Mouse (Mus musculus): ENCODE measurements around the gene Dkk3. TPM values are rescaled to one million over a fixed set of nuclear protein-coding genes. Genes with fewer than 3 reads are reported as not detected.

The Dkk3 gene
- polyA plus RNA-seq, 1 experiment from 2014 or later: 96.7 TPM

GRCm38 (mm10) chr7:112192237-112192636, 33.4 kb upstream of the Dkk3 start:
- H3K9me3 ChIP-seq (replicated peaks): no peaks in the 10 kb centered on the region
- no peak for ATAC-seq (ENCODE audit: insufficient number of reproducible peaks, low FRiP score)
- no peak overlapping the region for H3K4me2 ChIP-seq
- H3K4me3 ChIP-seq: no peak overlapping the region
- no peaks in the 10 kb centered on the region for H3K27me3 ChIP-seq (replicated peaks)
- H3K27ac ChIP-seq (ENCODE audit: poor library complexity, severe bottlenecking): no peak overlapping the region
- no peak overlapping the region for H3K9ac ChIP-seq
- peaks cover 26% of the 10 kb centered on the region for H3K4me1 ChIP-seq (replicated peaks)
- no peaks in the 10 kb centered on the region for H3K36me3 ChIP-seq
- 83% methylated on average over 4 of the region's 4 CpGs for WGBS

GRCm38 (mm10) chr7:112187536-112188459, 28.9 kb upstream of the Dkk3 start:
- Histone ChIP-seq H3K4me2 (no peak overlapping the region), H3K4me1 (replicated peaks) (peaks cover 40% of the 10 kb centered on the region), H3K27ac (ENCODE audit: poor library complexity, severe bottlenecking) (no peak overlapping the region), H3K9ac (no peak overlapping the region), H3K36me3 (no peaks in the 10 kb centered on the region), H3K27me3 (replicated peaks) (no peaks in the 10 kb centered on the region), H3K9me3 (replicated peaks) (peaks cover 5% of the 10 kb centered on the region; the same call in 1 of the 2 replicates), H3K4me3 (no peak overlapping the region)
- WGBS: 46% methylated on average over 13 of the region's 13 CpGs
- peak; percentile 22; the same call in 1 of the 2 replicates for ATAC-seq (ENCODE audit: insufficient number of reproducible peaks, low FRiP score)

- 81% methylated on average over 7 of the region's 7 CpGs for WGBS
Measured at GRCm38 (mm10) chr7:112186871-112187270, 28.0 kb upstream of the Dkk3 start.

GRCm38 (mm10) chr7:112185226-112185745, 26.4 kb upstream of the Dkk3 start:
- Histone ChIP-seq H3K36me3 (no peaks in the 10 kb centered on the region), H3K9ac (no peak overlapping the region), H3K27ac (ENCODE audit: poor library complexity, severe bottlenecking) (no peak overlapping the region), H3K4me2 (no peak overlapping the region), H3K4me1 (replicated peaks) (peaks cover 33% of the 10 kb centered on the region), H3K27me3 (replicated peaks) (no peaks in the 10 kb centered on the region), H3K9me3 (replicated peaks) (peaks cover 5% of the 10 kb centered on the region; the same call in 1 of the 2 replicates), H3K4me3 (no peak overlapping the region)
- no peak for ATAC-seq (ENCODE audit: insufficient number of reproducible peaks, low FRiP score)
- 57% methylated on average over 9 of the region's 9 CpGs for WGBS

More at GRCm38 (mm10) chr7:112186871-112187270, 28.0 kb upstream of the Dkk3 start:
- H3K9ac ChIP-seq: no peak overlapping the region
- H3K36me3 ChIP-seq: no peaks in the 10 kb centered on the region
- H3K9me3 ChIP-seq (replicated peaks): peaks cover 5% of the 10 kb centered on the region; the same call in 1 of the 2 replicates
- H3K4me3 ChIP-seq: no peak overlapping the region
- ATAC-seq (ENCODE audit: insufficient number of reproducible peaks, low FRiP score): no peak
- H3K4me1 ChIP-seq (replicated peaks): peaks cover 31% of the 10 kb centered on the region
- no peak overlapping the region for H3K4me2 ChIP-seq
- no peak overlapping the region for H3K27ac ChIP-seq (ENCODE audit: poor library complexity, severe bottlenecking)
- no peaks in the 10 kb centered on the region for H3K27me3 ChIP-seq (replicated peaks)

GRCm38 (mm10) chr7:112184519-112185225, 25.8 kb upstream of the Dkk3 start:
- 76% methylated on average over 6 of the region's 6 CpGs for WGBS
- H3K27me3 ChIP-seq (replicated peaks): no peaks in the 10 kb centered on the region
- no peak overlapping the region for H3K4me3 ChIP-seq
- peaks cover 5% of the 10 kb centered on the region; the same call in 1 of the 2 replicates for H3K9me3 ChIP-seq (replicated peaks)
- no peaks in the 10 kb centered on the region for H3K36me3 ChIP-seq
- H3K9ac ChIP-seq: no peak overlapping the region
- no peak for ATAC-seq (ENCODE audit: insufficient number of reproducible peaks, low FRiP score)
- peaks cover 34% of the 10 kb centered on the region for H3K4me1 ChIP-seq (replicated peaks)
- H3K4me2 ChIP-seq: no peak overlapping the region
- no peak overlapping the region for H3K27ac ChIP-seq (ENCODE audit: poor library complexity, severe bottlenecking)

GRCm38 (mm10) chr7:112183258-112183841, 24.5 kb upstream of the Dkk3 start:
- WGBS: 33% methylated on average over 5 of the region's 5 CpGs
- 0 out of 2 replicates have a peak, but pooled peaks have one; percentile 7 for ATAC-seq (ENCODE audit: insufficient number of reproducible peaks, low FRiP score)
- H3K4me1 ChIP-seq (replicated peaks): peaks cover 31% of the 10 kb centered on the region
- no peaks in the 10 kb centered on the region for H3K36me3 ChIP-seq
- H3K27ac ChIP-seq (ENCODE audit: poor library complexity, severe bottlenecking): no peak overlapping the region
- no peak overlapping the region for H3K4me2 ChIP-seq
- no peak overlapping the region for H3K9ac ChIP-seq
- H3K27me3 ChIP-seq (replicated peaks): no peaks in the 10 kb centered on the region
- peaks cover 5% of the 10 kb centered on the region; the same call in 1 of the 2 replicates for H3K9me3 ChIP-seq (replicated peaks)
- no peak overlapping the region for H3K4me3 ChIP-seq

GRCm38 (mm10) chr7:112180235-112180705, 21.4 kb upstream of the Dkk3 start:
- Histone ChIP-seq H3K4me3 (peak overlapping the region; percentile 13; the same call in 1 of the 2 replicates), H3K36me3 (no peaks in the 10 kb centered on the region), H3K27me3 (replicated peaks) (no peaks in the 10 kb centered on the region), H3K9ac (no peak overlapping the region), H3K4me1 (replicated peaks) (peaks cover 16% of the 10 kb centered on the region), H3K4me2 (peak overlapping the region; percentile 59), H3K9me3 (replicated peaks) (no peaks in the 10 kb centered on the region; the same call in 1 of the 2 replicates), H3K27ac (ENCODE audit: poor library complexity, severe bottlenecking) (no peak overlapping the region)
- WGBS: 6% methylated on average over 10 of the region's 10 CpGs
- ATAC-seq (ENCODE audit: insufficient number of reproducible peaks, low FRiP score): peak; percentile 74

GRCm38 (mm10) chr7:112176627-112177026, 17.8 kb upstream of the Dkk3 start:
- H3K4me1 ChIP-seq (replicated peaks): peaks cover 5% of the 10 kb centered on the region
- no peak for ATAC-seq (ENCODE audit: insufficient number of reproducible peaks, low FRiP score)
- no peaks in the 10 kb centered on the region for H3K27me3 ChIP-seq (replicated peaks)
- no peaks in the 10 kb centered on the region; the same call in 1 of the 2 replicates for H3K9me3 ChIP-seq (replicated peaks)
- no peaks in the 10 kb centered on the region for H3K36me3 ChIP-seq
- no peak overlapping the region for H3K4me3 ChIP-seq
- H3K4me2 ChIP-seq: no peak overlapping the region
- H3K27ac ChIP-seq (ENCODE audit: poor library complexity, severe bottlenecking): no peak overlapping the region
- 70% methylated on average over 2 of the region's 2 CpGs for WGBS
- H3K9ac ChIP-seq: no peak overlapping the region

GRCm38 (mm10) chr7:112172669-112173068, 13.8 kb upstream of the Dkk3 start:
- Histone ChIP-seq H3K9ac (no peak overlapping the region), H3K4me1 (replicated peaks) (peaks cover 12% of the 10 kb centered on the region), H3K4me3 (no peak overlapping the region), H3K4me2 (no peak overlapping the region), H3K36me3 (no peaks in the 10 kb centered on the region), H3K9me3 (replicated peaks) (no peaks in the 10 kb centered on the region; the same call in 1 of the 2 replicates), H3K27ac (ENCODE audit: poor library complexity, severe bottlenecking) (no peak overlapping the region), H3K27me3 (replicated peaks) (no peaks in the 10 kb centered on the region)
- 53% methylated on average over 4 of the region's 4 CpGs for WGBS
- ATAC-seq (ENCODE audit: insufficient number of reproducible peaks, low FRiP score): no peak

- no peaks in the 10 kb centered on the region for H3K9me3 ChIP-seq (replicated peaks)
- H3K9ac ChIP-seq: no peak overlapping the region
- peaks cover 12% of the 10 kb centered on the region for H3K4me1 ChIP-seq (replicated peaks)
- WGBS: 31% methylated on average over 10 of the region's 10 CpGs
- no peak overlapping the region for H3K4me3 ChIP-seq
- no peak overlapping the region for H3K4me2 ChIP-seq
- peak; percentile 66 for ATAC-seq (ENCODE audit: insufficient number of reproducible peaks, low FRiP score)
- no peaks in the 10 kb centered on the region for H3K36me3 ChIP-seq
- H3K27me3 ChIP-seq (replicated peaks): no peaks in the 10 kb centered on the region
- peak overlapping the region; percentile 12; the same call in 1 of the 2 replicates for H3K27ac ChIP-seq (ENCODE audit: poor library complexity, severe bottlenecking)
Measured at GRCm38 (mm10) chr7:112169955-112170692, 11.3 kb upstream of the Dkk3 start.
